Mouse (Mus musculus): ENCODE data around the gene Synj1.

- TF ChIP-seq POLR2A (IDR thresholded peaks at IDR 0.05; ENCODE audit: low read depth, low read length) (no peak), EP300 (IDR thresholded peaks at IDR 0.05; ENCODE audit: low read length) (no peak), RCOR1 (conservative IDR thresholded peaks at IDR 0.05; ENCODE audit: low read depth, low read length) (no peak), ETS1 (conservative IDR thresholded peaks at IDR 0.05; ENCODE audit: low read depth, low read length) (no peak), CTCF (conservative IDR thresholded peaks at IDR 0.05 in 1 of 2, IDR thresholded peaks at IDR 0.05 in 1 of 2; ENCODE audit: low read depth in 2 of 2, low read length in 2 of 2) (no peak), ZMIZ1 (IDR thresholded peaks at IDR 0.05; ENCODE audit: low read depth, low read length) (no peak), BHLHE40 (IDR thresholded peaks at IDR 0.05; ENCODE audit: low read depth, low read length) (no peak)
Measured at GRCm38 (mm10) chr16:90995498-90995897, 15.6 kb downstream of the Synj1 start.
